Mouse (Mus musculus): ENCODE data around the gene Arhgef6. TPM values are rescaled to one million over a fixed set of nuclear protein-coding genes. Genes with fewer than 3 reads are reported as not detected.

Gene Arhgef6
- polyA plus RNA-seq, 1 experiment from 2014 or later: 4.4 TPM

GRCm38 (mm10) chrX:57200397-57200796 is 138.1 kb downstream of the Arhgef6 start:
- Histone ChIP-seq H3K4me3 (ENCODE audit: low read depth, low read length) (no peak overlapping the region), H3K4me1 (ENCODE audit: control insufficient read depth, insufficient read depth, low read length) (no peaks in the 10 kb centered on the region), H3K9ac (replicated peaks; ENCODE audit: low read depth, low read length) (no peak overlapping the region), H3K4me2 (replicated peaks; ENCODE audit: low read depth, low read length) (no peak overlapping the region), H3K9me3 (ENCODE audit: control insufficient read depth, low read depth, low read length) (no peaks in the 10 kb centered on the region), H3K27ac (ENCODE audit: low read length) (no peak overlapping the region), H3K27me3 (ENCODE audit: control insufficient read depth, insufficient read depth, low read length) (no peaks in the 10 kb centered on the region), H3K36me3 (ENCODE audit: control insufficient read depth, insufficient read depth, low read length) (no peaks in the 10 kb centered on the region)
- no peak for ATAC-seq (ENCODE audit: insufficient number of reproducible peaks, insufficient read depth, low FRiP score, low read depth)
- WGBS: 80% methylated on average over 2 of the region's 2 CpGs

- H3K36me3 ChIP-seq (ENCODE audit: control insufficient read depth, insufficient read depth, low read length): no peaks in the 10 kb centered on the region
- H3K9ac ChIP-seq (replicated peaks; ENCODE audit: low read depth, low read length): no peak overlapping the region
- no peak overlapping the region for H3K4me2 ChIP-seq (replicated peaks; ENCODE audit: low read depth, low read length)
- no peak overlapping the region for H3K27ac ChIP-seq (ENCODE audit: low read length)
- no peaks in the 10 kb centered on the region for H3K9me3 ChIP-seq (ENCODE audit: control insufficient read depth, low read depth, low read length)
- H3K4me1 ChIP-seq (ENCODE audit: control insufficient read depth, insufficient read depth, low read length): no peaks in the 10 kb centered on the region
- ATAC-seq (ENCODE audit: insufficient number of reproducible peaks, insufficient read depth, low FRiP score, low read depth): no peak
- 62% methylated on average over 2 of the region's 2 CpGs for WGBS
- no peaks in the 10 kb centered on the region for H3K27me3 ChIP-seq (ENCODE audit: control insufficient read depth, insufficient read depth, low read length)
- no peak overlapping the region for H3K4me3 ChIP-seq (ENCODE audit: low read depth, low read length)
These were observed 140.5 kb downstream of the Arhgef6 start for GRCm38 (mm10) chrX:57198036-57198435.

- Histone ChIP-seq H3K4me2 (replicated peaks; ENCODE audit: low read depth, low read length) (no peak overlapping the region), H3K4me1 (ENCODE audit: control insufficient read depth, insufficient read depth, low read length) (no peaks in the 10 kb centered on the region), H3K9ac (replicated peaks; ENCODE audit: low read depth, low read length) (no peak overlapping the region), H3K9me3 (ENCODE audit: control insufficient read depth, low read depth, low read length) (no peaks in the 10 kb centered on the region), H3K36me3 (ENCODE audit: control insufficient read depth, insufficient read depth, low read length) (no peaks in the 10 kb centered on the region), H3K27ac (ENCODE audit: low read length) (no peak overlapping the region), H3K27me3 (ENCODE audit: control insufficient read depth, insufficient read depth, low read length) (no peaks in the 10 kb centered on the region), H3K4me3 (ENCODE audit: low read depth, low read length) (no peak overlapping the region)
- ATAC-seq (ENCODE audit: insufficient number of reproducible peaks, insufficient read depth, low FRiP score, low read depth): no peak
- 84% methylated on average over 9 of the region's 9 CpGs for WGBS
These were observed 142.2 kb downstream of the Arhgef6 start for GRCm38 (mm10) chrX:57196319-57196718.

- H3K9ac ChIP-seq (replicated peaks; ENCODE audit: low read depth, low read length): no peak overlapping the region
- H3K4me3 ChIP-seq (ENCODE audit: low read depth, low read length): no peak overlapping the region
- H3K27me3 ChIP-seq (ENCODE audit: control insufficient read depth, insufficient read depth, low read length): no peaks in the 10 kb centered on the region
- H3K4me2 ChIP-seq (replicated peaks; ENCODE audit: low read depth, low read length): no peak overlapping the region
- H3K27ac ChIP-seq (ENCODE audit: low read length): no peak overlapping the region
- no peaks in the 10 kb centered on the region for H3K4me1 ChIP-seq (ENCODE audit: control insufficient read depth, insufficient read depth, low read length)
- ATAC-seq (ENCODE audit: insufficient number of reproducible peaks, insufficient read depth, low FRiP score, low read depth): no peak
- 76% methylated on average over 5 of the region's 5 CpGs for WGBS
- H3K36me3 ChIP-seq (ENCODE audit: control insufficient read depth, insufficient read depth, low read length): no peaks in the 10 kb centered on the region
- H3K9me3 ChIP-seq (ENCODE audit: control insufficient read depth, low read depth, low read length): no peaks in the 10 kb centered on the region
These were observed 149.2 kb downstream of the Arhgef6 start for GRCm38 (mm10) chrX:57189335-57189734.

GRCm38 (mm10) chrX:57187301-57187700 is 151.2 kb downstream of the Arhgef6 start:
- Histone ChIP-seq H3K9me3 (ENCODE audit: control insufficient read depth, low read depth, low read length) (no peaks in the 10 kb centered on the region), H3K27me3 (ENCODE audit: control insufficient read depth, insufficient read depth, low read length) (no peaks in the 10 kb centered on the region), H3K36me3 (ENCODE audit: control insufficient read depth, insufficient read depth, low read length) (no peaks in the 10 kb centered on the region), H3K4me3 (ENCODE audit: low read depth, low read length) (no peak overlapping the region), H3K9ac (replicated peaks; ENCODE audit: low read depth, low read length) (no peak overlapping the region), H3K27ac (ENCODE audit: low read length) (no peak overlapping the region), H3K4me2 (replicated peaks; ENCODE audit: low read depth, low read length) (no peak overlapping the region), H3K4me1 (ENCODE audit: control insufficient read depth, insufficient read depth, low read length) (no peaks in the 10 kb centered on the region)
- 75% methylated on average over 8 of the region's 8 CpGs for WGBS
- no peak for ATAC-seq (ENCODE audit: insufficient number of reproducible peaks, insufficient read depth, low FRiP score, low read depth)

GRCm38 (mm10) chrX:57183359-57183758 is 155.2 kb downstream of the Arhgef6 start:
- Histone ChIP-seq H3K4me2 (replicated peaks; ENCODE audit: low read depth, low read length) (no peak overlapping the region), H3K4me3 (ENCODE audit: low read depth, low read length) (no peak overlapping the region), H3K27ac (ENCODE audit: low read length) (no peak overlapping the region), H3K27me3 (ENCODE audit: control insufficient read depth, insufficient read depth, low read length) (no peaks in the 10 kb centered on the region), H3K9ac (replicated peaks; ENCODE audit: low read depth, low read length) (no peak overlapping the region), H3K9me3 (ENCODE audit: control insufficient read depth, low read depth, low read length) (no peaks in the 10 kb centered on the region), H3K36me3 (ENCODE audit: control insufficient read depth, insufficient read depth, low read length) (no peaks in the 10 kb centered on the region), H3K4me1 (ENCODE audit: control insufficient read depth, insufficient read depth, low read length) (no peaks in the 10 kb centered on the region)
- no peak for ATAC-seq (ENCODE audit: insufficient number of reproducible peaks, insufficient read depth, low FRiP score, low read depth)
- 85% methylated on average over 3 of the region's 3 CpGs for WGBS

GRCm38 (mm10) chrX:57182470-57182869 is 156.1 kb downstream of the Arhgef6 start:
- WGBS: 81% methylated on average over 2 of the region's 2 CpGs
- H3K36me3 ChIP-seq (ENCODE audit: control insufficient read depth, insufficient read depth, low read length): no peaks in the 10 kb centered on the region
- H3K4me3 ChIP-seq (ENCODE audit: low read depth, low read length): no peak overlapping the region
- H3K27ac ChIP-seq (ENCODE audit: low read length): no peak overlapping the region
- no peak for ATAC-seq (ENCODE audit: insufficient number of reproducible peaks, insufficient read depth, low FRiP score, low read depth)
- H3K27me3 ChIP-seq (ENCODE audit: control insufficient read depth, insufficient read depth, low read length): no peaks in the 10 kb centered on the region
- no peaks in the 10 kb centered on the region for H3K4me1 ChIP-seq (ENCODE audit: control insufficient read depth, insufficient read depth, low read length)
- no peaks in the 10 kb centered on the region for H3K9me3 ChIP-seq (ENCODE audit: control insufficient read depth, low read depth, low read length)
- no peak overlapping the region for H3K9ac ChIP-seq (replicated peaks; ENCODE audit: low read depth, low read length)
- H3K4me2 ChIP-seq (replicated peaks; ENCODE audit: low read depth, low read length): no peak overlapping the region

Other genes starting within 250 kb of the Arhgef6 start
- gene Cd40lg, start 126.6 kb downstream of the Arhgef6 start, polyA plus RNA-seq (2014; fragmentation: Nextera tagmentation; extraction: Ambion mirVana): not detected in 2 replicates
- 134 and 139 TPM in 2 replicates for gene Rbmx, start 54.3 kb upstream of the Arhgef6 start, polyA plus RNA-seq (2014; fragmentation: Nextera tagmentation; extraction: Ambion mirVana)
- gene Gm364, start 70.4 kb upstream of the Arhgef6 start, polyA plus RNA-seq (2014; fragmentation: Nextera tagmentation; extraction: Ambion mirVana): not detected in 2 replicates
- not detected in 2 replicates for gene Gpr101, start 165.0 kb upstream of the Arhgef6 start, polyA plus RNA-seq (2014; fragmentation: Nextera tagmentation; extraction: Ambion mirVana)